Mouse (Mus musculus) neural tube, embryonic 12.5 days (tissue): ENCODE measurements around the gene Ssxb9. TPM values are rescaled to one million over a fixed set of nuclear protein-coding genes. Genes with fewer than 3 reads are reported as not detected.
"Not testable (repeated sequence)": the region's sequence is repeated elsewhere in the genome, so short reads cannot be mapped to it uniquely, and the experiment has no call there.

Source experiments
- ATAC-seq: fragments of 200-750 bp; cut with Nextera tagmentation; 2 replicates; pipeline ENCODE4 v1.8.0; 2017; ENCODE audit warnings: low read depth, mild to moderate bottlenecking, moderate TSS enrichment, moderate library complexity; ENCODE audit not compliant: low FRiP score
- H3K27ac ChIP-seq: fragments of 300-500 bp; sonication (generic); 2 replicates; pipeline ENCODE4 v1.5.1; 2016
- H3K27me3 ChIP-seq: fragments of 300-500 bp; sonication (generic); replicated peaks from 2 replicates; pipeline ENCODE4 v1.6.1; 2016; ENCODE audit warnings: mild to moderate bottlenecking
- H3K36me3 ChIP-seq: fragments of 300-500 bp; sonication (generic); 2 replicates; pipeline ENCODE4 v1.6.1; 2016; ENCODE audit warnings: mild to moderate bottlenecking
- H3K4me1 ChIP-seq: fragments of 300-500 bp; sonication (generic); 2 replicates; pipeline ENCODE4 v1.6.1; 2016
- H3K4me2 ChIP-seq: fragments of 300-500 bp; sonication (generic); replicated peaks from 2 replicates; pipeline ENCODE4 v1.6.1; 2016; ENCODE audit warnings: mild to moderate bottlenecking
- H3K4me3 ChIP-seq: fragments of 300-500 bp; sonication (generic); 2 replicates; pipeline ENCODE4 v1.5.1; 2016
- H3K9ac ChIP-seq: fragments of 300-500 bp; sonication (generic); 2 replicates; pipeline ENCODE4 v1.6.1; 2016; ENCODE audit warnings: mild to moderate bottlenecking
- H3K9me3 ChIP-seq: fragments of 300-500 bp; sonication (generic); 2 replicates; pipeline ENCODE4 v1.6.1; 2016; ENCODE audit warnings: mild to moderate bottlenecking
- WGBS: fragments of 180-500 bp; shearing (Covaris S2); methylation state at CpG from one replicate; pipeline ENCODE4 v1.1.7; 2016; 5-methylcytosine and 5-hydroxymethylcytosine counted together
- polyA plus RNA-seq: library from polyadenylated mRNA; unstranded; fragments of >200 nt; fragmentation: Nextera tagmentation; extraction: Ambion mirVana; gene quantifications from 2 replicates; pipeline ENCODE4 v1.2.1, GENCODE M21; 2016

Gene Ssxb9
- polyA plus RNA-seq = not detected in 2 replicates

DNA sequence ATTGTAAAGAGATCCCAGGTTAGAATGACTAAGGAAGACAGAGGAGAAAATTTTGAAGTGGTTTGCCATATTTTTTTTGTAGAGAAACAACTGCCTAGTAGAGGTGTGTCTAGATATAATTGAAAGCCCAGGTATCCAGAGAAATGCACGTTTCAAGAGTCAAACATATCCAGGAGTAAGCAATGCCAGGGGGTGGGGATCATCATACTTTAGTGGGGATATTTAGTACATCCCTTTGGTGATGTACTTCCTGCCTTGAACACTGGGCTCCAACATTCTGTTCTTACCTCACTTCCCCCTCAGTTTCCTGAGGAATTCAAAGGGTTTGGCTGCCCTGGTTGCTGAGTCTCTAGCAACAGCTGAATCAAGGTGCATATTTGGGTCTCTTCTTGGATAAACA lies at the start of gene Ssxb9:
Gene Ssxb9 (plus strand): TSS at position 301 of the 400 bp plus-strand sequence.
- not testable (repeated sequence) for H3K27me3 ChIP-seq, H3K4me2 ChIP-seq, H3K9ac ChIP-seq, H3K36me3 ChIP-seq, H3K4me1 ChIP-seq, ATAC-seq, H3K27ac ChIP-seq, H3K4me3 ChIP-seq, H3K9me3 ChIP-seq
- WGBS = 25% methylated on average over 1 of the region's 1 CpGs

DNA sequence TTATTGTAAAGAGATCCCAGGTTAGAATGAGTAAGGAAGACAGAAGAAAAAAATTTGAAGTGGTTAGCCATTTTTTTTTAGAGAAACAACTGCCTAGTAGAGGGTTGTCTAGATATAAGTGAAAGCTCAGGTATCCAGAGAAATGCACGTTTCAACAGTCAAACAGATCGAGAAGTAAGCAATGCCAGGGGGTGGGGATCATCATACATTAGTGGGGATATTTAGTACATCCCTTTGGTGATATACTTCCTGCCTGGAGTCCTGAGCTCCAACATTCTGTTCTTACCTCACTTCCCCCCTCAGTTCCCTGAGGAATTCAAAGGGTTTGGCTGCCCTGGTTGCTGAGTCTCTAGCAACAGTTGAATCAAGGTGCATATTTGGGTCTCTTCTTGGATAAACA lies 39.7 kb upstream of the Ssxb9 start, which contains the start of gene Ssxb10:
Gene Ssxb10 (plus strand): TSS at position 301 of the 400 bp plus-strand sequence.
- WGBS = 69% methylated on average over 2 of the region's 2 CpGs
- ATAC-seq = no peak
- Histone ChIP-seq H3K4me1 (no peaks in the 10 kb centered on the region), H3K9me3 (peaks cover 11% of the 10 kb centered on the region), H3K4me2 (no peak within 1 kb of the TSS), H3K27me3 (no peaks in the 10 kb centered on the region), H3K4me3 (no peak within 1 kb of the TSS), H3K9ac (no peak within 1 kb of the TSS), H3K36me3 (no peaks in the 10 kb centered on the region), H3K27ac (no peak within 1 kb of the TSS)

DNA sequence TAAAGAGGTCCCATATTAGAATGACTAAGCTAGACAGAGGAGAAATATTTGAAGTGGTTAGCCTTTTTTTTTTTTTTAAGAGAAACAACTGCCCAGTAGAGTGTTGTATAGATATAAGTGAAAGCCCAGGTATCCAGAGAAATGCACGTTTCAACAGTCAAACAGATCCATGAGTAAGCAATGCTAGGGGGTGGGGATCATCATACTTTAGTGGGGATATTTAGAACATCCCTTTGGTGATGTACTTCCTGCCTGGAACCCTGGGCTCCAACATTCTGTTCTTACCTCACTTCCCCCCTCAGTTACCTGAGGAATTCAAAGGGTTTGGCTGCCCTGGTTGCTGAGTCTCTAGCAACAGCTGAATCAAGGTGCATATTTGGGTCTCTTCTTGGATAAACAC lies 46.2 kb downstream of the Ssxb9 start, which contains the start of gene Ssxb1:
Gene Ssxb1 (plus strand): TSS at position 301 of the 400 bp plus-strand sequence.
- WGBS = 38% methylated on average over 1 of the region's 1 CpGs
- H3K27me3 ChIP-seq, ATAC-seq: not testable (repeated sequence)

More for the DNA sequence above, 46.2 kb downstream of the Ssxb9 start, which contains the start of gene Ssxb1:
- not testable (repeated sequence) for H3K9me3 ChIP-seq, H3K4me2 ChIP-seq, H3K4me3 ChIP-seq, H3K9ac ChIP-seq, H3K27ac ChIP-seq, H3K4me1 ChIP-seq, H3K36me3 ChIP-seq

Other genes with a start within 250 kb of the Ssxb9 start
- gene Wdr13, start 234.1 kb upstream of the Ssxb9 start, polyA plus RNA-seq = 42.6 and 45.0 TPM in 2 replicates
- gene Rbm3, start 221.1 kb upstream of the Ssxb9 start, polyA plus RNA-seq = 397 and 400 TPM in 2 replicates
- 15.1 and 16.5 TPM in 2 replicates for gene Tbc1d25, start 190.8 kb upstream of the Ssxb9 start, polyA plus RNA-seq
- 33.0 and 36.0 TPM in 2 replicates for gene Ebp, start 173.5 kb upstream of the Ssxb9 start, polyA plus RNA-seq
- 32.3 and 36.2 TPM in 2 replicates for gene Porcn, start 160.5 kb upstream of the Ssxb9 start, polyA plus RNA-seq
- gene Ftsj1, start 114.6 kb upstream of the Ssxb9 start, polyA plus RNA-seq = 45.8 and 46.3 TPM in 2 replicates
- 6.4 and 6.9 TPM in 2 replicates for gene Slc38a5, start 95.8 kb upstream of the Ssxb9 start, polyA plus RNA-seq
- not detected in 2 replicates for gene Ssxb10, start 39.6 kb upstream of the Ssxb9 start, polyA plus RNA-seq
- not detected in 2 replicates for gene Ssxb1, start 46.3 kb downstream of the Ssxb9 start, polyA plus RNA-seq
- gene Ssxb2, start 94.7 kb downstream of the Ssxb9 start, polyA plus RNA-seq = not detected in 2 replicates
- gene Gm14459, start 158.0 kb downstream of the Ssxb9 start, polyA plus RNA-seq = not detected in 2 replicates
- gene Ssxb6, start 181.3 kb downstream of the Ssxb9 start, polyA plus RNA-seq = not detected in 2 replicates
- gene Ssxb3, start 224.8 kb downstream of the Ssxb9 start, polyA plus RNA-seq = not detected in 2 replicates